Mouse (Mus musculus): ENCODE results near the gene Faim. TPM values are rescaled to one million over a fixed set of nuclear protein-coding genes. Genes with fewer than 3 reads are reported as not detected.

Faim gene
- polyA plus RNA-seq, 1 experiment from 2014 or later = 42.8 TPM

DNA sequence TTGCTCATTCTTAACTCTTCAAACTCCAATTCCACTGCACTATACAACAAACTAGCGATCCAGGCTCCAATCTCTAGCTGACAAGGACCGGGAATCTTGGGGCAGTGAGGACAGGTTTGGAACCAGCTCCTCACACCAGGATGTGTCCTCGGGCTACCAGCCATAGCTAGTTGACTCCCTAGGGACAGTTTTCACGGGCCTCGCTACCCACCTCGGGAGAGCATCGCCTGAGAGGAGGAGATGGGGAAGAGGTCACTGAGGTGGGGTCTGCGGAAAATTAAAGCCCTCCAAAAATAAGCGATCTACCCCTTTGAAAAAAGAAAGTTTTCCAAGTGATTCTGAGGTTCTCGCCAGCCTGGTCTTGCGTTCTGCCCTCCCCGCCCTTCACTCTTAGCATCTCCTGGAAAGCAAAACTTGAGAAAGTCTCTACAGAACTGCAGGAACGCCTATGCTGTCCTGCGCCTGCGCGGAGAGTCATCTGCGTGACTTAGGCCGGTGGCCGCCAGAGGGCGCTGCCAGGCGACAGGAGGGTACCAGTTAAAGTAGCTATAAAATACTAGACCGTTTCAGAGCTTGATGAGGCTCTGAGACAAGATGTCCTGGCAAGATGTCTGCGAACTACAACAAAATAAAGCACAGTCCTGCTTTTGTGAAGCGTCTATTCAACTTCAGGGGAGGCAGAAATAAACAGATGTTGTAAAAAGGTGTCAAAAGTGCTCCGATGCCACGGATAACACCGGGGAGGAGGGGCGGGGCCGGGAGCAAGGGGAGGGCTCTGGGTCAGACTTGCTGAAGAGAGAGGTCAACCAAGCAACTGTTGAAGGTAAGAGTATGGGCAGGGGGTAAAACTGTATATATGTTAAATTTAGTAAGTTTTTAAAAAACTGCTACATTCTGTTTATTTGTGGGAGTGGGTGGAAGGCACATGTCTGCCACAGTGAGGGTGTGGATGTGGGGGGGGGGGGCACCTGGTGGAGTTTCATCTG lies 6.4 kb upstream of the Faim start:
- ATAC-seq = peak; percentile 84
- H3K36me3 ChIP-seq = no peaks in the 10 kb centered on the region
- H3K9ac ChIP-seq = no peak overlapping the region
- H3K4me1 ChIP-seq (replicated peaks) = peaks cover 3% of the 10 kb centered on the region
- H3K9me3 ChIP-seq = no peaks in the 10 kb centered on the region
- peaks cover 19% of the 10 kb centered on the region for H3K27me3 ChIP-seq (replicated peaks)
- peak overlapping the region; percentile 49 for H3K4me2 ChIP-seq (replicated peaks)
- peak overlapping the region; percentile 5; the same call in 1 of the 2 replicates for H3K4me3 ChIP-seq (replicated peaks)
- WGBS = 4% methylated on average over 29 of the region's 29 CpGs
- H3K27ac ChIP-seq = no peak overlapping the region

DNA sequence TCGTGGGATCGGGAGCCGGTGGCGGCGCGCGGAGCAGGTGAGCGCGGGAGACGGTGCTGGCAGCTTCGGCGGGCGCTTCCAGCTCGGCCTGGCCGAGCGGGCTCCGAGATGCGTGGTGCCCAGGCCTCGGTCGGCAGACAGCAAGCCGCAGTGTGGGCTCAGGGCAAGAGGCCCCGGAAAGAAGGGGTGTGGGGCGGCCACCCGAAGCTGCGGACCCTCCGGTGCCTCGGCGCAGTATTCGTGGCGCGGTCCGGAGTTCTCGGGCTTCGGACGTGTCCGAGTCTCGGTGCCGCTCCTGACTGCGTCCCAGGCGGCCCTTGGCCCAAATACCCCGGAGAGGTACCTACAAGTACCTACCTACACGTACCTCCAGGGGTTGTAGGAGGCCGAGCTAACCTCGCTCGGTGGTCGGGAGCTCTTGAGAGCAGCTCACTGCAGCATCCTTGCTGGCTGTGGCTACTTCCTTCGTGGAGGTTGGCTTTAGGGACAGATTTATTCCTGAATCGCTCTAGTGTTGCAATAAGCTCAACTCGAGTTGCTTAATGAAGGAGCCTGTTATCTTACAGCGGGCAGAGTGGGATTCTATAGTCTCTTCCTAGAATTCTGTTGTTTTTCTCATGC lies 413 bp downstream of the Faim start:
- Histone ChIP-seq H3K27me3 (replicated peaks) (peaks cover 2% of the 10 kb centered on the region; the same call in 1 of the 2 replicates), H3K27ac (0 out of 2 replicates have a peak overlapping the region, but pooled peaks have one; percentile 44), H3K4me2 (replicated peaks) (peak overlapping the region; percentile 86), H3K36me3 (no peaks in the 10 kb centered on the region), H3K4me1 (replicated peaks) (no peaks in the 10 kb centered on the region), H3K4me3 (replicated peaks) (peak overlapping the region; percentile 84), H3K9me3 (no peaks in the 10 kb centered on the region), H3K9ac (peak overlapping the region; percentile 78)
- ATAC-seq = peak; percentile 56
- under 1% methylated on average over 50 of the region's 50 CpGs for WGBS

DNA sequence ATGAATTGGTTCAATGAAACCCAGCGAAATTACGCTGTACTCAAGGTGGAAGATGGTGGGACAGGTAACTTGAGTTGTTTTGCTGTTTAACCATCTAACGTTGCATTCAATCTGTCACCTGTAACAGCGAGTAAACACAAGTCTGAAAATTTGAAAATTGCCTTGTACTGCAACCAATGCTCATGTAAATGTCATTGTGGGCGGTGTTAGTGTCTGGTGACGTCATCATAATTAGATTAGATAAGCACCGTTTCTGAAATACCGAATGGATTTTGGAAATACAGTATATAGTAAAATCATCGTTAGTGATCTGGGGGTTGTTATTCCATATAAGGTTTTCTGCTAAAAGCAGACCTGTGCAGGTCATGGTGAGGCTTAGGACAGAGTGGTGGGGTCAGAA lies 958 bp downstream of the Faim start:
- no peak for ATAC-seq
- H3K9ac ChIP-seq = no peak overlapping the region
- no peaks in the 10 kb centered on the region for H3K9me3 ChIP-seq
- WGBS = 40% methylated on average over 9 of the region's 9 CpGs
- H3K27ac ChIP-seq = no peak overlapping the region
- no peaks in the 10 kb centered on the region for H3K36me3 ChIP-seq
- H3K4me2 ChIP-seq (replicated peaks) = peak overlapping the region; percentile 86
- peak overlapping the region; percentile 84 for H3K4me3 ChIP-seq (replicated peaks)
- no peaks in the 10 kb centered on the region for H3K4me1 ChIP-seq (replicated peaks)
- peaks cover under 1% of the 10 kb centered on the region; the same call in 1 of the 2 replicates for H3K27me3 ChIP-seq (replicated peaks)

DNA sequence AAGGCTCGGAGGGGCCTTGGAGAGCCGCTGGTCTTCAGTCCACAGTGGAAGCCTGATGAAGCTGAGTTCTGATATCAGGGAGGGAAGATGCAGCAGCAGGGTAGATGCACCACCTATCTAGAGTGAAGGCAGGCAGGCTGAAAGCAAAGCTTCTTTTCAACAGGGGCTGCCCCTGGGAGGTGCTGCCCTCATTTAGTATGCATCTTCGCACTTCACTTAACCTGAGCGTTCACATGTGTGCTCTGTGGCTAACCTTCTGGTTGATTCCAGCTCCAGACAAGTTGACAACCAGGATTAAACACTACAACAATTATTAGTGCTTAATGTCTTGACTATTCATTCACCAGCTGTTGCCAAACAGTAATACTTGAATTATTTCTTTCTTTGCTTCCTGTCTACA lies 7.9 kb downstream of the Faim start:
- Histone ChIP-seq H3K36me3 (0 out of 2 replicates have a peak, but pooled peaks cover 3% of the 10 kb centered on the region), H3K4me2 (replicated peaks) (no peak overlapping the region), H3K9ac (no peak overlapping the region), H3K27ac (no peak overlapping the region), H3K9me3 (no peaks in the 10 kb centered on the region), H3K4me1 (replicated peaks) (no peaks in the 10 kb centered on the region), H3K27me3 (replicated peaks) (no peaks in the 10 kb centered on the region), H3K4me3 (replicated peaks) (no peak overlapping the region)
- no peak for ATAC-seq
- WGBS = 90% methylated on average over 4 of the region's 4 CpGs

DNA sequence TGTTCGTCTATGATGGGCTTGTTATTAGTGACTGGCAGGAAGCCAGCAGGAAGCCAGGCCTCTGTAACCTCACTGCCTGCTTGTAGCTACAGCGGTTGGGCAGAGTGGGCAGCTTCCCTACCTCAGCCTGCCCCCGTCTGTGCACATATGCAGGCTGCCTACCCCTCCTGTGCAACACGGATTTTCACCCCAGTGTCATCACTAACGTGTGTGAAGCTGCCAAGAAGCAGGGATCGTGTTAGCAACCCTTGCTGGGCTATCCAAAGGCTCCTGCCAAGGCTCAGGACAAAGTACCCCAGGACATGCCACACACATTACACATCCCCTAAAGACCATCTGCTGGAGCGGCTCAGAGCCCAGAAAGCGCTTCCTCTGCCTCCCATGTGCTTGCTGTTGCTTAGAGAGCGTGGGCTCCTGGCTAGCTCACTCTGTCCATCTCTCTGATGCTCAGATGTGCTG lies 13.7 kb downstream of the Faim start:
- WGBS = 78% methylated on average over 9 of the region's 9 CpGs
- H3K36me3 ChIP-seq = no peaks in the 10 kb centered on the region
- H3K27ac ChIP-seq = no peak overlapping the region
- no peak overlapping the region for H3K4me2 ChIP-seq (replicated peaks)
- no peak overlapping the region for H3K4me3 ChIP-seq (replicated peaks)
- ATAC-seq = no peak
- H3K9ac ChIP-seq = no peak overlapping the region
- H3K9me3 ChIP-seq = no peaks in the 10 kb centered on the region
- H3K4me1 ChIP-seq (replicated peaks) = no peaks in the 10 kb centered on the region
- no peaks in the 10 kb centered on the region for H3K27me3 ChIP-seq (replicated peaks)

DNA sequence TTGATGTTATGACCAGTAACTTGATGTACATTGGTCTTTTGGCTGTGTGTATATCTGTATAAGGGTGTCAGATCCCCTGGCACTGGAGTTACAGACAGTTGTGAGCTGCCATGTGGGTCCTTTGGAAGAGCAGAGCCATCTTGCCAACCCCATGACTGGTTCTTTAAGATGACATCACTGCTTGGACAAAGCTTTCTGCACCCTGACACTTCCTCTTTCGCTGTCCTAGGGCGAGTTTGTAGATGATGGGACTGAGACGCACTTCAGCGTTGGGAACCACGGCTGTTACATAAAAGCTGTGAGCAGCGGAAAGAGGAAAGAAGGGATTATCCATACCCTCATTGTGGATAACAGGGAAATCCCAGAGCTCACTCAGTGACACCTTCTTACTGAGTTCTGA lies 15.2 kb downstream of the Faim start:
- H3K4me1 ChIP-seq (replicated peaks) = no peaks in the 10 kb centered on the region
- no peak for ATAC-seq
- H3K9me3 ChIP-seq = no peaks in the 10 kb centered on the region
- no peak overlapping the region for H3K9ac ChIP-seq
- 88% methylated on average over 6 of the region's 6 CpGs for WGBS
- no peak overlapping the region for H3K4me3 ChIP-seq (replicated peaks)
- no peaks in the 10 kb centered on the region for H3K36me3 ChIP-seq
- no peaks in the 10 kb centered on the region for H3K27me3 ChIP-seq (replicated peaks)
- no peak overlapping the region for H3K27ac ChIP-seq
- no peak overlapping the region for H3K4me2 ChIP-seq (replicated peaks)

DNA sequence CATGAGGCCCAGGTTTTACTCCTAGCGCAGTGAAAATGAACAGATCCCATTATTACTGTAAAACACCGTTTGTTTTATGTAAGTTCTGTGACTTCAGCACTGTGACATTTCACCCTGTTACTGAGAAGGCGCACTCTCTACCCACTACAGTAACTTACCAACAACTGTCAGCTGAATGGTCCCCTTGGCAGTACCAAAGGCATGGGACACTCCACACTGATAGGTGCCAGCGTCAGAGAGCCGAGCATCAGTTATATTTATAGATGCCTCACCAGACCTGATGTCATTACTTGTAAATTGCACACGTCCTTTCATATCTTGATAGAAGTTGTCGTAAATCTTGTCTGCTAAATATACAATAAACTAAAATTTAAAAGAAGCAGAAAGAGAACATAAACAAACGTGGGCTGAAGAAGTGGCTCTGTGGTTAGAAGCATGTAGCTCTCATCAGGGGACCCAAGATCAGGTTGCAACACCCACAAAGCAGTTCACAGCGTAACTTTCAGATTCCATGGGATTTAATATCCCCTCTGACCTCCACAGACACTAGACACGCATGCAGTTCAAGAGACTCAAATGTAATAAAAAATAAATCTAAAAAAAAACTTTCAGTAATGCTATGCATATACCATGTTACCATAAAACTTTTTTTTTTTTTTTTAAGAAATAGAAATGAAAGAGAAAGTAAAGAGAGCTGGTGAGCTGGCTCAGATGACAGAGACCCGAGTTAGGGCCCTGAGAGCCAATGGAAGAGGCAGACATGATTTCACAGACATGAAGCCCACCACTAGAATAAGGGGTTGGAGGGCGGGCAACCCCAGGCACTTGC lies 23.1 kb downstream of the Faim start:
- Histone ChIP-seq H3K4me2 (replicated peaks) (no peak overlapping the region), H3K4me3 (replicated peaks) (no peak overlapping the region), H3K36me3 (no peaks in the 10 kb centered on the region), H3K9ac (no peak overlapping the region), H3K27ac (no peak overlapping the region), H3K4me1 (replicated peaks) (no peaks in the 10 kb centered on the region), H3K9me3 (no peaks in the 10 kb centered on the region), H3K27me3 (replicated peaks) (no peaks in the 10 kb centered on the region)
- 65% methylated on average over 12 of the region's 12 CpGs for WGBS
- ATAC-seq = no peak

DNA sequence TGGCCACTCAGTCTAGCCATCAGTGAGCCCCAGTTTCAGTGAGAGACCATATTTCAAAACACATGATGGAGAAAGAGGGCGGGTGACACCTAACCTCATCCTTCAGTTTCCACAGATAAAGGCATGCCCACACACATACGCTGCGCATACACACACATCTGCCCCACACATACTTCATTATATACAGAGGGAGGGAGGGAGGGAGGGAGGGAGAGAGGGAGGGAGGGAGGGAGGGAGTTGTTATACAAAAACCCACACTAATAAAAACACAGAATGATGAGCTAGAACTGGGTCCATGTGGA lies 23.7 kb downstream of the Faim start:
- Histone ChIP-seq H3K9me3 (no peaks in the 10 kb centered on the region), H3K4me3 (replicated peaks) (no peak overlapping the region), H3K36me3 (no peaks in the 10 kb centered on the region), H3K4me1 (replicated peaks) (no peaks in the 10 kb centered on the region), H3K27ac (no peak overlapping the region), H3K9ac (no peak overlapping the region), H3K27me3 (replicated peaks) (no peaks in the 10 kb centered on the region), H3K4me2 (replicated peaks) (no peak overlapping the region)
- WGBS = 89% methylated on average over 3 of the region's 3 CpGs
- no peak for ATAC-seq

DNA sequence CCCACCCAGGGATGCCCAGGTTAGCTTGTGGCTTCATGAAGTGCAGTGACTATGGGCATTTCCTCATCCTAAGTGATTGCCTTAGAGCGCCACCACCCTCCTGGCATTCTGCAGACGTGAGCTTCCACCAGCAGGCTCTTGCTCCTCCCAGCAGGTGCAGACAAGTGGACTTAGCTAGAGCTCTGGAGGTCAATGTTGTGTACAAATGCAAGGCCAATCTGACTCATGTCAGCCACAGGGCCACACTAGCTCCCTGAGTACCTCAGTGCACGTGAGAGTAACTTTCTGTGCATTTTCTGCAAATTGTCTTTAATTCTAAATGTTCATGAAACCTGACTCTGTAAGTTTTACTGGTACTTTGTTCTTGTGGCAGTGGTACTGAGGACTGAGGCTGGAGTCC lies 30.1 kb downstream of the Faim start:
- Histone ChIP-seq H3K4me2 (replicated peaks) (no peak overlapping the region), H3K27me3 (replicated peaks) (no peaks in the 10 kb centered on the region), H3K9ac (no peak overlapping the region), H3K4me3 (replicated peaks) (no peak overlapping the region), H3K36me3 (no peaks in the 10 kb centered on the region), H3K4me1 (replicated peaks) (no peaks in the 10 kb centered on the region), H3K27ac (no peak overlapping the region), H3K9me3 (no peaks in the 10 kb centered on the region)
- no peak for ATAC-seq
- 70% methylated on average over 3 of the region's 3 CpGs for WGBS

DNA sequence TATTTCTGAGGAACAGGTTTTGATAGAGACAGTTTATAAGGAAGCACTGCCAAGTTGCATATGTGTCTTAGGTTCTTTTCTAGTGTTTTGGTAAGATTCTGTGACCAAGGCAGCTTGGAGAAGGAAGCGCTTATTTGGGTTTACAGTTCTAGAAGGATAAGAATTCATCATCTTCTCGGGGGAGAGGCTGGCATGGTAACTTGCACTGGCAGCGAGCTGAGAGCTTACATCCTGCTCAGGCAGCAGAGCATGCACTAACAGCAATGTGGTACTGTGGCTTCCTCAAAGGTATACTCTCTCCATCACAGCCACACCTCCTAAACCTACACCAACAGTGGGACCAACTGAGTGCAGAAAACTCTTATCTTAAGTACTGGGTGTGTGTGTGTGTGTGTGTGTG lies 30.6 kb downstream of the Faim start:
- no peak for ATAC-seq

DNA sequence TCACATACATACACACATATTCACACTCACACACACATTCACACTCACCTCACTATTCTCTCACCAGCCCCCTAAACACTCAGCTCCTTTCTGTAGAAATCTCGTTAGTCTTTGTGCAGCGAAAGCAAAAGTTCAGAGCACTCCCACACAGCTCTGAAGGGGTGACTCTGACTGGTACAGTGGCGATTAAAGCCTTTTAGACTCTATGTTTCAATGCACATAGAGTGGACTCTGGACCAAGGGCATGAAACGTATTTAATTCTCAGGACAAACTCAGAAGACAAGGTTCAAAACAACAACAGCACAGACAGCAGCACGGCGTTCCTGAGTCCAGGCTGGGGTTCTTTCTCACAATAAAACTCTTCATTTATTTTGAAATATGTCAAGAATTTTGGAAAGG lies 31.5 kb downstream of the Faim start:
- Histone ChIP-seq H3K4me1 (replicated peaks) (no peaks in the 10 kb centered on the region), H3K4me2 (replicated peaks) (no peak overlapping the region), H3K27ac (no peak overlapping the region), H3K9me3 (no peaks in the 10 kb centered on the region), H3K4me3 (replicated peaks) (no peak overlapping the region), H3K36me3 (no peaks in the 10 kb centered on the region), H3K9ac (no peak overlapping the region), H3K27me3 (replicated peaks) (no peaks in the 10 kb centered on the region)
- WGBS = 76% methylated on average over 6 of the region's 6 CpGs
- ATAC-seq = no peak

More for the DNA sequence above, 30.6 kb downstream of the Faim start:
- 49% methylated on average over 3 of the region's 3 CpGs for WGBS
- Histone ChIP-seq H3K9ac (no peak overlapping the region), H3K4me1 (replicated peaks) (no peaks in the 10 kb centered on the region), H3K27ac (no peak overlapping the region), H3K27me3 (replicated peaks) (no peaks in the 10 kb centered on the region), H3K9me3 (no peaks in the 10 kb centered on the region), H3K36me3 (no peaks in the 10 kb centered on the region), H3K4me2 (replicated peaks) (no peak overlapping the region), H3K4me3 (replicated peaks) (no peak overlapping the region)

DNA sequence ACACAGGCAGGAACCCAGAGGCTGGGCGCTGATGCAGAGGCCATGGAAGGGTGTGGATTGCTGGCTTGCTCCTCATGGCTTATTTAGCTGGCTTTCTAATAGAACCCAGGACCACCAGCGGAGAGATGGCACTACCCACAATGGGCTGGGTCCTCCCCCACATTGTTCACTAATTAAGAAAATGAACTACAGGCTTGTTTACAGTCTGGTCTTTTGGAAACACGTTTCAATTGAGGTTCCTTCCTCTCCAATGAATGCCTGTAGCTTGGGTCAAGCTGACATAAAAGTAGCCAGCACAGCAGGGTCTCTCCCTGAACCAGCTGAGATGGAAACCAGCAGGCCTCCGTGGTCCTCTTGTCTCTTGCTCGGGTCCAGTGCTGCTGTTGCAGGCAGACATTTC lies 35.0 kb downstream of the Faim start:
- WGBS = 56% methylated on average over 5 of the region's 5 CpGs
- ATAC-seq = no peak

More for the DNA sequence above, 35.0 kb downstream of the Faim start:
- no peaks in the 10 kb centered on the region for H3K4me1 ChIP-seq (replicated peaks)
- H3K27ac ChIP-seq = no peak overlapping the region
- H3K27me3 ChIP-seq (replicated peaks) = no peaks in the 10 kb centered on the region
- no peak overlapping the region for H3K4me2 ChIP-seq (replicated peaks)
- no peak overlapping the region for H3K4me3 ChIP-seq (replicated peaks)
- no peak overlapping the region for H3K9ac ChIP-seq
- H3K9me3 ChIP-seq = no peaks in the 10 kb centered on the region
- no peaks in the 10 kb centered on the region for H3K36me3 ChIP-seq

Measured in intestine, embryonic 15.5 days (tissue).